Mouse (Mus musculus) cortical plate, adult 2 months (tissue): ENCODE measurements at regions not wholly inside any gene's neighbourhood (a gene's known extent, or its start where the extent isn't known, plus 50 kb on each side); places are given as distances from the start of the nearest gene placed in this dataset.

ENCODE experiments used
- H3K27ac ChIP-seq: fragments of 200-500 bp; 2 replicates; pipeline ENCODE4 v1.5.1; 2012; ENCODE audit warnings: low read length, control low read depth, inconsistent platforms; ENCODE audit not compliant: insufficient read depth
- H3K4me1 ChIP-seq: fragments of 200-500 bp; 2 replicates; pipeline ENCODE4 v1.6.1; 2011; ENCODE audit warnings: low read length; ENCODE audit not compliant: control insufficient read depth, insufficient read depth
- H3K4me3 ChIP-seq: fragments of 200-500 bp; 2 replicates; pipeline ENCODE4 v1.5.1; 2011; ENCODE audit warnings: mild to moderate bottlenecking, low read length, control low read depth; ENCODE audit not compliant: insufficient read depth
- CTCF ChIP-seq: fragments of 200-500 bp; IDR thresholded peaks from 2 replicates; pipeline ENCODE4 v1.5.1; 2011; ENCODE audit warnings: mild to moderate bottlenecking, control low read depth, low read length; ENCODE audit not compliant: insufficient read depth; ENCODE audit errors: extremely low read depth
- POLR2A ChIP-seq: fragments of 200-500 bp; IDR thresholded peaks from 2 replicates; pipeline ENCODE4 v1.6.1; 2011; ENCODE audit warnings: mild to moderate bottlenecking, low read length, control low read depth; ENCODE audit not compliant: insufficient read depth; ENCODE audit errors: extremely low read depth

GRCm38 (mm10) chr13:41899837-41900463 lies 52.5 kb upstream of the Adtrp start:
- TF ChIP-seq POLR2A (no peak), CTCF (no peak)

GRCm38 (mm10) chr13:41899281-41899680 lies 51.8 kb upstream of the Adtrp start:
- no peak overlapping the region for H3K27ac ChIP-seq
- H3K4me1 ChIP-seq, result peaks cover 6% of the 10 kb centered on the region
- TF ChIP-seq POLR2A (no peak), CTCF (no peak)
- no peak overlapping the region for H3K4me3 ChIP-seq

More at GRCm38 (mm10) chr13:41899837-41900463, 52.5 kb upstream of the Adtrp start:
- Histone ChIP-seq H3K27ac (no peak overlapping the region), H3K4me1 (peaks cover 6% of the 10 kb centered on the region), H3K4me3 (no peak overlapping the region)

- H3K4me1 ChIP-seq, result no peaks in the 10 kb centered on the region; the same call in 1 of the 2 replicates
- H3K27ac ChIP-seq, result no peak overlapping the region
- no peak overlapping the region for H3K4me3 ChIP-seq
- no peak for TF ChIP-seq POLR2A
- no peak for TF ChIP-seq CTCF
These were observed 50.2 kb upstream of the Adtrp start for GRCm38 (mm10) chr13:41897481-41898317.
